Mouse (Mus musculus) stomach, postnatal 0 days (tissue): ENCODE results near the gene Sae1.

Experiments
- CTCF ChIP-seq: IDR thresholded peaks from 2 replicates; pipeline ENCODE4 v1.5.1; 2016; ENCODE audit warnings: antibody characterized with exemption, low read depth, mild to moderate bottlenecking, moderate library complexity
- EP300 ChIP-seq: optimal IDR thresholded peaks from 2 replicates; pipeline ENCODE3; 2016; ENCODE audit warnings: antibody characterized with exemption

DNA sequence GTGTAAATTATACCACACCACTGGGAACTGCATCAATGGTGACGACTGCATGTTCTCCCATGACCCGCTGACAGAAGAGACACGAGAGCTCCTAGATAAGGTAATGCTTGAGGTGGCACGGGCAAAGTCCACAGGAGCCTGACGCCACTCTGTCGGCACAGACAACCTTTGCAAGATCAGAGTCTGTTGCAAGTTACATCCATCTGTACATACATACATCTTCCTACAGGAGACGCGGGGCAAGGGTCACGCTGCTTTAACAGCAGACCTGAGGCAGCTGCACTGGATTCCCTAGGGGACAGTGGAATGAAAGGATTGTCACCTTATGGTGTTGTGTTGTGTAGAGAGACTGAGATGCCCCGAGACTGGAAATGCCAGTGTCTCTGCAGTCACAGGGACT lies 38.1 kb upstream of the Sae1 start:
- TF ChIP-seq CTCF (no peak), EP300 (no peak)
